Mouse (Mus musculus) testis, adult 2 months (tissue): ENCODE data around the gene Uqcrc2.

ENCODE experiments used
- CTCF ChIP-seq: fragments of 200-500 bp; IDR thresholded peaks from 2 replicates; pipeline ENCODE4 v1.5.1; 2012; ENCODE audit warnings: low read depth, mild to moderate bottlenecking, inconsistent platforms, low read length, moderate library complexity; ENCODE audit not compliant: control insufficient read depth, insufficient read depth, insufficient replicate concordance
- POLR2A ChIP-seq: fragments of 200-500 bp; IDR thresholded peaks from 2 replicates; pipeline ENCODE4 v1.6.1; 2012; ENCODE audit warnings: low read depth, mild to moderate bottlenecking, inconsistent platforms, low read length, moderate library complexity; ENCODE audit not compliant: control insufficient read depth

- TF ChIP-seq CTCF (no peak), POLR2A (no peak)
Observed at GRCm38 (mm10) chr7:120685227-120685626, 50.3 kb downstream of the Uqcrc2 start.
